Mouse (Mus musculus) forebrain, embryonic 14.5 days (tissue): ENCODE measurements at regions not wholly inside any gene's neighbourhood (a gene's known extent, or its start where the extent isn't known, plus 50 kb on each side); places are given as distances from the start of the nearest gene placed in this dataset.

Source experiments
- ATAC-seq: fragments of 200-750 bp; cut with Nextera tagmentation; 2 replicates; pipeline ENCODE4 v1.8.0; 2017; ENCODE audit warnings: mild to moderate bottlenecking, moderate library complexity
- DNase-seq: peaks from one replicate; pipeline ENCODE4 v3.0.0-alpha.2; 2015; ENCODE audit warnings: low spot score
- H3K27ac ChIP-seq: fragments of 300-500 bp; sonication (generic); 2 replicates; pipeline ENCODE4 v1.5.1; 2014; ENCODE audit warnings: low read depth, mild to moderate bottlenecking, control low read depth, low read length, moderate library complexity
- H3K27me3 ChIP-seq: fragments of 300-500 bp; sonication (generic); replicated peaks from 2 replicates; pipeline ENCODE4 v1.6.1; 2014; ENCODE audit warnings: low read length, control low read depth, mixed read lengths; ENCODE audit not compliant: control insufficient read depth, insufficient read depth
- H3K36me3 ChIP-seq: fragments of 300-500 bp; sonication (generic); 2 replicates; pipeline ENCODE4 v1.6.1; 2014; ENCODE audit warnings: low read length, control low read depth; ENCODE audit not compliant: control insufficient read depth, insufficient read depth
- H3K4me1 ChIP-seq: fragments of 300-500 bp; sonication (generic); 2 replicates; pipeline ENCODE4 v1.6.1; 2014; ENCODE audit warnings: antibody characterized with exemption, low read length, control low read depth; ENCODE audit not compliant: control insufficient read depth, insufficient read depth
- H3K4me2 ChIP-seq: fragments of 300-500 bp; sonication (generic); 2 replicates; pipeline ENCODE4 v1.6.1; 2014; ENCODE audit warnings: mild to moderate bottlenecking, control low read depth, low read length
- H3K4me3 ChIP-seq: fragments of 300-500 bp; sonication (generic); 2 replicates; pipeline ENCODE4 v1.5.1; 2014; ENCODE audit warnings: low read depth, low read length, control low read depth
- H3K9ac ChIP-seq: fragments of 300-500 bp; sonication (generic); 2 replicates; pipeline ENCODE4 v1.6.1; 2014; ENCODE audit warnings: mild to moderate bottlenecking, low read length, control low read depth, moderate library complexity
- H3K9me3 ChIP-seq: fragments of 300-500 bp; sonication (generic); replicated peaks from 2 replicates; pipeline ENCODE4 v1.6.1; 2016; ENCODE audit warnings: low read length, control low read depth, mixed read lengths; ENCODE audit not compliant: control insufficient read depth
- WGBS: fragments of 180-500 bp; shearing (Covaris S2); extraction: QIAGEN DNeasy Blood & Tissue Kit; methylation state at CpG from one replicate; pipeline ENCODE4 v1.1.7; 2014; 5-methylcytosine and 5-hydroxymethylcytosine counted together

- peak; percentile 76 for ATAC-seq
- Histone ChIP-seq H3K4me1 (peaks cover 6% of the 10 kb centered on the region; the same call in 1 of the 2 replicates), H3K9ac (no peak overlapping the region), H3K4me3 (no peak overlapping the region), H3K4me2 (peak overlapping the region; percentile 2; the same call in 1 of the 2 replicates), H3K9me3 (no peaks in the 10 kb centered on the region), H3K36me3 (no peaks in the 10 kb centered on the region), H3K27me3 (no peaks in the 10 kb centered on the region), H3K27ac (peak overlapping the region; percentile 33; the same call in 1 of the 2 replicates)
- DNase-seq = peak; percentile 72
- WGBS = 8% methylated on average over 12 of the region's 12 CpGs
These were observed 898.0 kb downstream of the Ttll7 start for GRCm38 (mm10) chr3:147749939-147750841.

- no peaks in the 10 kb centered on the region for H3K27me3 ChIP-seq
- ATAC-seq = peak; percentile 64
- H3K9me3 ChIP-seq = no peaks in the 10 kb centered on the region
- H3K27ac ChIP-seq = no peak overlapping the region
- WGBS = 13% methylated on average over 5 of the region's 5 CpGs
- peaks cover 6% of the 10 kb centered on the region; the same call in 1 of the 2 replicates for H3K4me1 ChIP-seq
- H3K36me3 ChIP-seq = no peaks in the 10 kb centered on the region
- H3K4me2 ChIP-seq = no peak overlapping the region
- H3K9ac ChIP-seq = no peak overlapping the region
- DNase-seq = peak; percentile 82
- H3K4me3 ChIP-seq = no peak overlapping the region
These were observed 897.3 kb downstream of the Ttll7 start for GRCm38 (mm10) chr3:147749442-147749841.

GRCm38 (mm10) chr3:147736673-147737439 lies 884.7 kb downstream of the Ttll7 start:
- Histone ChIP-seq H3K9me3 (no peaks in the 10 kb centered on the region), H3K36me3 (no peaks in the 10 kb centered on the region), H3K9ac (no peak overlapping the region), H3K4me3 (no peak overlapping the region), H3K4me2 (no peak overlapping the region), H3K27ac (no peak overlapping the region), H3K4me1 (no peaks in the 10 kb centered on the region), H3K27me3 (no peaks in the 10 kb centered on the region)
- WGBS = 48% methylated on average over 6 of the region's 6 CpGs
- DNase-seq (peak; percentile 41), ATAC-seq (peak; percentile 29; the same call in 1 of the 2 replicates)

GRCm38 (mm10) chr3:147716391-147716790 lies 864.2 kb downstream of the Ttll7 start:
- no peak overlapping the region for H3K27ac ChIP-seq
- no peaks in the 10 kb centered on the region for H3K36me3 ChIP-seq
- no peaks in the 10 kb centered on the region for H3K27me3 ChIP-seq
- WGBS = 64% methylated on average over 4 of the region's 4 CpGs
- no peak overlapping the region for H3K4me3 ChIP-seq
- no peak overlapping the region for H3K4me2 ChIP-seq
- ATAC-seq (no peak), DNase-seq (no peak)
- H3K9me3 ChIP-seq = no peaks in the 10 kb centered on the region
- H3K9ac ChIP-seq = no peak overlapping the region
- no peaks in the 10 kb centered on the region for H3K4me1 ChIP-seq

GRCm38 (mm10) chr3:147707401-147707801 lies 855.2 kb downstream of the Ttll7 start:
- WGBS = 38% methylated on average over 4 of the region's 4 CpGs

GRCm38 (mm10) chr3:147683730-147684129 lies 831.6 kb downstream of the Ttll7 start:
- H3K27me3 ChIP-seq = no peaks in the 10 kb centered on the region
- WGBS = 87% methylated on average over 2 of the region's 2 CpGs

More at GRCm38 (mm10) chr3:147707401-147707801, 855.2 kb downstream of the Ttll7 start:
- no peak overlapping the region for H3K4me3 ChIP-seq
- no peaks in the 10 kb centered on the region for H3K9me3 ChIP-seq
- no peaks in the 10 kb centered on the region for H3K27me3 ChIP-seq
- no peak overlapping the region for H3K27ac ChIP-seq
- DNase-seq (no peak), ATAC-seq (no peak)
- no peaks in the 10 kb centered on the region for H3K36me3 ChIP-seq
- no peaks in the 10 kb centered on the region for H3K4me1 ChIP-seq
- H3K9ac ChIP-seq = no peak overlapping the region
- no peak overlapping the region for H3K4me2 ChIP-seq

GRCm38 (mm10) chr3:147680299-147680698 lies 828.1 kb downstream of the Ttll7 start:
- DNase-seq (peak; percentile 2), ATAC-seq (0 out of 2 replicates have a peak, but pooled peaks have one; percentile 34)
- H3K27me3 ChIP-seq = no peaks in the 10 kb centered on the region

More at GRCm38 (mm10) chr3:147683730-147684129, 831.6 kb downstream of the Ttll7 start:
- Histone ChIP-seq H3K27ac (no peak overlapping the region), H3K36me3 (no peaks in the 10 kb centered on the region), H3K9ac (no peak overlapping the region), H3K4me3 (no peak overlapping the region), H3K4me1 (peaks cover 5% of the 10 kb centered on the region), H3K9me3 (no peaks in the 10 kb centered on the region), H3K4me2 (no peak overlapping the region)
- DNase-seq = no peak
- ATAC-seq = no peak

GRCm38 (mm10) chr3:147662572-147662971 lies 810.4 kb downstream of the Ttll7 start:
- Histone ChIP-seq H3K4me3 (no peak overlapping the region), H3K36me3 (no peaks in the 10 kb centered on the region), H3K27ac (no peak overlapping the region), H3K27me3 (no peaks in the 10 kb centered on the region), H3K4me1 (no peaks in the 10 kb centered on the region), H3K9me3 (no peaks in the 10 kb centered on the region), H3K4me2 (no peak overlapping the region), H3K9ac (no peak overlapping the region)
- WGBS = 92% methylated on average over 3 of the region's 3 CpGs
- ATAC-seq (no peak), DNase-seq (no peak)

More at GRCm38 (mm10) chr3:147680299-147680698, 828.1 kb downstream of the Ttll7 start:
- 3% methylated on average over 1 of the region's 1 CpGs for WGBS
- H3K9ac ChIP-seq = no peak overlapping the region
- H3K4me3 ChIP-seq = no peak overlapping the region
- H3K4me1 ChIP-seq = peaks cover 5% of the 10 kb centered on the region
- no peaks in the 10 kb centered on the region for H3K9me3 ChIP-seq
- H3K27ac ChIP-seq = no peak overlapping the region
- no peak overlapping the region for H3K4me2 ChIP-seq
- no peaks in the 10 kb centered on the region for H3K36me3 ChIP-seq
